Mouse (Mus musculus) testis, adult 2 months (tissue): ENCODE measurements at regions not wholly inside any gene's neighbourhood (a gene's known extent, or its start where the extent isn't known, plus 50 kb on each side); places are given as distances from the start of the nearest gene placed in this dataset.

Experiments used
- CTCF ChIP-seq: fragments of 200-500 bp; IDR thresholded peaks from 2 replicates; pipeline ENCODE4 v1.5.1; 2012; ENCODE audit warnings: low read depth, mild to moderate bottlenecking, inconsistent platforms, low read length, moderate library complexity; ENCODE audit not compliant: control insufficient read depth, insufficient read depth, insufficient replicate concordance
- POLR2A ChIP-seq: fragments of 200-500 bp; IDR thresholded peaks from 2 replicates; pipeline ENCODE4 v1.6.1; 2012; ENCODE audit warnings: low read depth, mild to moderate bottlenecking, inconsistent platforms, low read length, moderate library complexity; ENCODE audit not compliant: control insufficient read depth

GRCm38 (mm10) chr9:50440222-50440621 lies 54.1 kb upstream of the Plet1 start:
- TF ChIP-seq POLR2A (no peak), CTCF (no peak)
